Mouse (Mus musculus): ENCODE measurements around the gene Aurkb. TPM values are rescaled to one million over a fixed set of nuclear protein-coding genes. Genes with fewer than 3 reads are reported as not detected.
A peak's percentile ranks its signal among the peaks of the same experiment; 100 is the strongest.

Gene Aurkb
- polyA plus RNA-seq, 1 experiment from 2014 or later, result 120 TPM

GRCm38 (mm10) chr11:69060448-69061254 is 15.2 kb downstream of the Aurkb start:
- Histone ChIP-seq H3K4me2 (ENCODE audit: low read depth, low read length) (peak overlapping the region; percentile 97), H3K9ac (ENCODE audit: low read length) (peak overlapping the region; percentile 95), H3K4me1 (ENCODE audit: control insufficient read depth, insufficient read depth, low read length) (peaks cover 18% of the 10 kb centered on the region), H3K27me3 (ENCODE audit: control insufficient read depth, insufficient read depth, low read length) (no peaks in the 10 kb centered on the region), H3K36me3 (ENCODE audit: control insufficient read depth, insufficient read depth, low read length) (no peaks in the 10 kb centered on the region), H3K9me3 (replicated peaks; ENCODE audit: control insufficient read depth, low read length) (no peaks in the 10 kb centered on the region), H3K4me3 (replicated peaks; ENCODE audit: low read length) (peak overlapping the region; percentile 93), H3K27ac (ENCODE audit: low read length) (peak overlapping the region; percentile 94)
- no peak for ATAC-seq (ENCODE audit: insufficient read depth, low FRiP score)
- WGBS, result 2% methylated on average over 40 of the region's 40 CpGs

- no peak for ATAC-seq (ENCODE audit: insufficient read depth, low FRiP score)
- no peaks in the 10 kb centered on the region for H3K36me3 ChIP-seq (ENCODE audit: control insufficient read depth, insufficient read depth, low read length)
- WGBS, result 20% methylated on average over 17 of the region's 17 CpGs
- H3K4me3 ChIP-seq (replicated peaks; ENCODE audit: low read length), result peak overlapping the region; percentile 93
- no peaks in the 10 kb centered on the region for H3K9me3 ChIP-seq (replicated peaks; ENCODE audit: control insufficient read depth, low read length)
- peak overlapping the region; percentile 94 for H3K27ac ChIP-seq (ENCODE audit: low read length)
- H3K4me1 ChIP-seq (ENCODE audit: control insufficient read depth, insufficient read depth, low read length), result peaks cover 25% of the 10 kb centered on the region
- H3K27me3 ChIP-seq (ENCODE audit: control insufficient read depth, insufficient read depth, low read length), result no peaks in the 10 kb centered on the region
- H3K9ac ChIP-seq (ENCODE audit: low read length), result peak overlapping the region; percentile 95
- peak overlapping the region; percentile 97 for H3K4me2 ChIP-seq (ENCODE audit: low read depth, low read length)
Measured at GRCm38 (mm10) chr11:69061255-69061912, 15.9 kb downstream of the Aurkb start.

GRCm38 (mm10) chr11:69062194-69062760 is 16.8 kb downstream of the Aurkb start:
- peak overlapping the region; percentile 97 for H3K4me2 ChIP-seq (ENCODE audit: low read depth, low read length)
- H3K36me3 ChIP-seq (ENCODE audit: control insufficient read depth, insufficient read depth, low read length), result no peaks in the 10 kb centered on the region
- peaks cover 33% of the 10 kb centered on the region for H3K4me1 ChIP-seq (ENCODE audit: control insufficient read depth, insufficient read depth, low read length)
- no peak for ATAC-seq (ENCODE audit: insufficient read depth, low FRiP score)
- H3K27ac ChIP-seq (ENCODE audit: low read length), result peak overlapping the region; percentile 74
- 1% methylated on average over 17 of the region's 17 CpGs for WGBS
- no peaks in the 10 kb centered on the region for H3K9me3 ChIP-seq (replicated peaks; ENCODE audit: control insufficient read depth, low read length)
- no peaks in the 10 kb centered on the region for H3K27me3 ChIP-seq (ENCODE audit: control insufficient read depth, insufficient read depth, low read length)
- H3K9ac ChIP-seq (ENCODE audit: low read length), result no peak overlapping the region
- H3K4me3 ChIP-seq (replicated peaks; ENCODE audit: low read length), result peak overlapping the region; percentile 87

GRCm38 (mm10) chr11:69062761-69063224 is 17.3 kb downstream of the Aurkb start:
- H3K9me3 ChIP-seq (replicated peaks; ENCODE audit: control insufficient read depth, low read length), result no peaks in the 10 kb centered on the region
- peak overlapping the region; percentile 69 for H3K9ac ChIP-seq (ENCODE audit: low read length)
- peak overlapping the region; percentile 87 for H3K27ac ChIP-seq (ENCODE audit: low read length)
- peak; percentile 70 for ATAC-seq (ENCODE audit: insufficient read depth, low FRiP score)
- H3K4me2 ChIP-seq (ENCODE audit: low read depth, low read length), result peak overlapping the region; percentile 97
- WGBS, result under 1% methylated on average over 19 of the region's 19 CpGs
- no peaks in the 10 kb centered on the region for H3K36me3 ChIP-seq (ENCODE audit: control insufficient read depth, insufficient read depth, low read length)
- H3K4me1 ChIP-seq (ENCODE audit: control insufficient read depth, insufficient read depth, low read length), result peaks cover 38% of the 10 kb centered on the region
- H3K4me3 ChIP-seq (replicated peaks; ENCODE audit: low read length), result peak overlapping the region; percentile 87
- H3K27me3 ChIP-seq (ENCODE audit: control insufficient read depth, insufficient read depth, low read length), result no peaks in the 10 kb centered on the region

GRCm38 (mm10) chr11:69063413-69064201 is 18.2 kb downstream of the Aurkb start:
- no peaks in the 10 kb centered on the region for H3K9me3 ChIP-seq (replicated peaks; ENCODE audit: control insufficient read depth, low read length)
- peak overlapping the region; percentile 87 for H3K27ac ChIP-seq (ENCODE audit: low read length)
- peak overlapping the region; percentile 87 for H3K4me3 ChIP-seq (replicated peaks; ENCODE audit: low read length)
- H3K4me2 ChIP-seq (ENCODE audit: low read depth, low read length), result peak overlapping the region; percentile 97
- no peaks in the 10 kb centered on the region for H3K36me3 ChIP-seq (ENCODE audit: control insufficient read depth, insufficient read depth, low read length)
- H3K4me1 ChIP-seq (ENCODE audit: control insufficient read depth, insufficient read depth, low read length), result peaks cover 35% of the 10 kb centered on the region
- no peaks in the 10 kb centered on the region for H3K27me3 ChIP-seq (ENCODE audit: control insufficient read depth, insufficient read depth, low read length)
- peak overlapping the region; percentile 78 for H3K9ac ChIP-seq (ENCODE audit: low read length)
- peak; percentile 51 for ATAC-seq (ENCODE audit: insufficient read depth, low FRiP score)
- under 1% methylated on average over 31 of the region's 31 CpGs for WGBS

- Histone ChIP-seq H3K27ac (ENCODE audit: low read length) (peak overlapping the region; percentile 81), H3K4me1 (ENCODE audit: control insufficient read depth, insufficient read depth, low read length) (peaks cover 32% of the 10 kb centered on the region), H3K9me3 (replicated peaks; ENCODE audit: control insufficient read depth, low read length) (no peaks in the 10 kb centered on the region), H3K4me3 (replicated peaks; ENCODE audit: low read length) (peak overlapping the region; percentile 87), H3K36me3 (ENCODE audit: control insufficient read depth, insufficient read depth, low read length) (no peaks in the 10 kb centered on the region), H3K4me2 (ENCODE audit: low read depth, low read length) (peak overlapping the region; percentile 97), H3K27me3 (ENCODE audit: control insufficient read depth, insufficient read depth, low read length) (no peaks in the 10 kb centered on the region), H3K9ac (ENCODE audit: low read length) (peak overlapping the region; percentile 78)
- no peak for ATAC-seq (ENCODE audit: insufficient read depth, low FRiP score)
- WGBS, result 58% methylated on average over 9 of the region's 9 CpGs
Measured at GRCm38 (mm10) chr11:69064259-69065133, 19.0 kb downstream of the Aurkb start.

- no peak overlapping the region for H3K27ac ChIP-seq (ENCODE audit: low read length)
- H3K36me3 ChIP-seq (ENCODE audit: control insufficient read depth, insufficient read depth, low read length), result no peaks in the 10 kb centered on the region
- no peak for ATAC-seq (ENCODE audit: insufficient read depth, low FRiP score)
- 54% methylated on average over 3 of the region's 3 CpGs for WGBS
- H3K4me1 ChIP-seq (ENCODE audit: control insufficient read depth, insufficient read depth, low read length), result peaks cover 36% of the 10 kb centered on the region
- H3K9me3 ChIP-seq (replicated peaks; ENCODE audit: control insufficient read depth, low read length), result no peaks in the 10 kb centered on the region
- no peak overlapping the region for H3K9ac ChIP-seq (ENCODE audit: low read length)
- H3K4me2 ChIP-seq (ENCODE audit: low read depth, low read length), result no peak overlapping the region; the same call in 1 of the 2 replicates
- H3K27me3 ChIP-seq (ENCODE audit: control insufficient read depth, insufficient read depth, low read length), result no peaks in the 10 kb centered on the region
- H3K4me3 ChIP-seq (replicated peaks; ENCODE audit: low read length), result no peak overlapping the region
Measured at GRCm38 (mm10) chr11:69065394-69065925, 20.0 kb downstream of the Aurkb start.
